Mouse (Mus musculus): Measurements from ENCODE around the gene Alas2.

Gene Alas2

DNA sequence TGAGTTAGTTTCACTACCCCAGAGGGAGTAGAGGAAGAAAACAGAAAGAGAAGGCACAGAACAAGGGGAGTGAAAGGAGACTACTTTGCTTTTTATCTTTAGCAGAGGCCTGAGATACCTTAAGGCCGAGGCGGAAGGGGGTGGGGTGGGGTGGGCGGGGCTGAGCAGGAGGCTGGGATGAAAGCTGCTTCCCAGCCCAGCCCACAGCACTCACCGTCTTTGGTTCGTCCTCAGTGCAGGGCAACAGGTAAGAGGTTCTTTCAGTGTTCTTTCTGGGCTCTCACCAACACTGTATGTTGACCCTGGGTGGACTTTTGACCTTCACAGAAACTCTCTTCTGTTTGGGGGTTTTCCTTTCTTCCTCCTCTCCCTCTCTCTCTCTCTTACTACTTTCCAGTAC is at the start of gene Alas2:
TSS of gene Alas2 (plus strand) at position 137 of the 400 bp plus-strand sequence.
- in situ Hi-C loops (cut with MboI; ENCODE audit: unreplicated experiment in 2 of 2) = no loop called here

DNA sequence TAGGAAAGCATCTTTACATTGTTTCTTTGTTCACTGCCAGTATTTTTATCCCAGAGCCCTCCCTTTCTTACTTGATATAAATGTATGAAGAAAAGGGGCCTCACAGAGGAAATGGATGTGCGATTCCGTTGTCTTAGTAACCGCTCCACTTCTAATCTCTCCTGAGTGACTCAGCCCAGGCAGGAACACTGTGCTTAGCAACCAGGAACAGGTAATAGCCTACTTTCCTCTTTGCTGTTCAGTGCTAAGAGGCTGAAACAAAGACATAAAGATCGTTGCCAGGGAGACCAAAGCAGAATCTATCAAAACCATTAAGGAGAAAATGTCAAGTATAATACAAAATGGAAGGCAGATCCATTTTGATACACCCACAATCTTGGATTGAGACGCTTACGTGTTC is 38.5 kb upstream of the Alas2 start:
- in situ Hi-C loops (cut with MboI; ENCODE audit: unreplicated experiment in 2 of 2) = loop anchor here (10.0 to 25.0 kb wide), 6 partner anchors 304 to 1654 kb away; partner anchors contain the start of gene Maged2 (in 1 of the 2)

DNA sequence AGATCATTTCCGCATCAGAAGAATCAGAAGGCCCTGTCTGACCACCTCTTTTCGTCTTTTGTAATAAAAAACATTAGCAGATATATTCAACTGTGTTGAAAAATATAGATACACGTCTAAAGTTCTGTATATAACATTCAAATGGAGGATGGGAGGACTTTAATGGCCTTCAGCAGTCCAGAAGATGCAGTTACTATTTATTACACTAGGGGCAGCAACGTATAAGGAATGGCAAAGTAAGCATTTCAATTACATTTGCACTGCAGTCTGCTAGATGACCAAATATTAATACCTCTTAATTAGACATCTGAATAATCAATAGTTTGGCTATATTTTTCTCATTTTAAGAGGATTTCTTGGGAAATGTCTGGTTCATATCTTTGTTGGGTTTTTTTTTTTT is 36.5 kb upstream of the Alas2 start:
- in situ Hi-C loops (cut with MboI; ENCODE audit: unreplicated experiment in 2 of 2) = loop anchor here (5.0 to 25.0 kb wide), 7 partner anchors 152 to 1652 kb away; partner anchors contain the start of gene Maged2 (in 1 of the 2)

- in situ Hi-C loops (cut with MboI; ENCODE audit: unreplicated experiment in 2 of 2) = loop anchor here (5.0 to 25.0 kb wide), 7 partner anchors 151 to 1651 kb away; partner anchors contain the start of gene Maged2 (in 1 of the 2)
Measured at GRCm38 (mm10) chrX:150511274-150511673, 35.9 kb upstream of the Alas2 start.

GRCm38 (mm10) chrX:150514127-150514526 is 33.0 kb upstream of the Alas2 start:
- in situ Hi-C loops (cut with MboI; ENCODE audit: unreplicated experiment in 2 of 2) = loop anchor here (5.0 to 25.0 kb wide), 7 partner anchors 148 to 1648 kb away; partner anchors contain the start of gene Maged2 (in 1 of the 2)

DNA sequence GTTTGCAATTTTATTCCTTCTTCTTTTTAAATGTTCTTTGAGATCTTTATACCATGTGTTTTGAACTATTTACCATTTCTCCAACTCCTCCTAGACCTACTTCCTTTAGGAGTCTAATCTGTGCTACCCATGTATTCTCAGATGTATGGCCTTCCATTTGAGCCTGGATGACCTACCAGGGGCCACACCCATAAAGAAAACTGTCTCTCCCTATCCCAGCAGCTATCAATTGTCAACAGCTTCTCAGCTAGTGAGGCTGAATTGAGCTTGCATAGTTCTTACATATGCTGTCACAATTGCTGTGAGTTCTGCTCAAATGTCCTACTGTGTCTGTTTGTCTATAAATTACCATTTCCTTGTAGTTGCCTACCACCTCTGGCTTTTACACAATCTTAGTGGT is 31.2 kb upstream of the Alas2 start:
- in situ Hi-C loops (cut with MboI; ENCODE audit: unreplicated experiment in 2 of 2) = loop anchor here (10.0 to 25.0 kb wide), 6 partner anchors 296 to 1646 kb away; partner anchors contain the start of gene Maged2 (in 1 of the 2)

DNA sequence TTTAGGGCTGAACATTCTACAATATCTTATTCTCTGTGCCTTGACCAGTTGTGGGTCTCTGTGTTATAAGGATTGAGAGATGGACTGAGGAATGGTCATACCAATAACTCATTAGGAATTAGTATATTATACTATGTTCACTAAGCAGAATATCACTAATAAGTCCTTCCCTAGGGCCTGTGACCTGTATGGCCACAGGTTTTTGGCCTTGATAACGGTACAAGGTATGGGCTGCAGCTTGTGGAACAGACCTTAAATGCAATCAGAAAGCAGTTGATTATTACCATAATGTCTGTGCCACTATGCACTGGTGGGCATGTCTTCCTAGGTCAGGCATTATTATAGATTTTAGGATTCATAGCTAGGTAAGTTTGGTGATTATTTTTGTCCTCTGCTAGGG is 30.7 kb upstream of the Alas2 start:
- in situ Hi-C loops (cut with MboI; ENCODE audit: unreplicated experiment in 2 of 2) = loop anchor here (10.0 to 25.0 kb wide), 6 partner anchors 296 to 1646 kb away; partner anchors contain the start of gene Maged2 (in 1 of the 2)

DNA sequence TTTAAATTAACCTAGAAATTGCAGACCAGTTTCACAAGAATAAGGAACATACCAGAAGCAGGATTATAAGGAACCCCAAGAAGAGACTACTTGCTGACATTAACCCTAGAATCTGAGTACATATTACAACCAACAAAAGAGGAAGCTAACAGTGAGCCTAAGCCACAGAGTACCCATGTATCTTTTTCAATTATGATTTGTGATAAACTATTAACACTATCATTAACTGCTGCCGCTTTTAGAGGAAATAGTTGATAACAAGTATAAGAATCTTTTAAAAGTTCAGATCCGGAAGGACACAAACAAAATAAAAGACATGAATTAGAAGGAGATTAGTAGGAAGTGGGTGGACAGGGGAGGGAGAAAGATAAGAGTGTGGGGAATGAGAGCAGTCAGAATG is 7.1 kb upstream of the Alas2 start:
- in situ Hi-C loops (cut with MboI; ENCODE audit: unreplicated experiment in 2 of 2) = no loop called here

DNA sequence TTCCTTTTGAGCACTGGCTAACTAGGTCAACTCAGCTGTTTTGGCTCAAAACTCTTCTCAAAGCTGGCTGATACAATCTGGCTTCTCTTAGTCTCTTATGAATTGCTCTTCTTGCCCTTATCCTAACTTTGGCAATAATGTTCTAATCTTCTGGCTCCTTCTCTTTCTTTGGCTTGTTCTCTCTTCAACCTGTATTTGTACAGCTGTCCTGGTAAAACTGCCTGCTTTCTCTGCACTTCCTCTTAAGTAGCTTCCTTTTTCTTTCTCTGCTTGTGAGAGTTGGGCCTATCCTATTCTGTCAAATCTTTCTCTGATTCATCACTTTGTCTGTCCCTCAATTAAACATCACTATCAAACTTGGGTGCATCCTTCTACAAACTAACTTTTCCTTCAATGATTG is 5.5 kb upstream of the Alas2 start:
- in situ Hi-C loops (cut with MboI; ENCODE audit: unreplicated experiment in 2 of 2) = no loop called here

GRCm38 (mm10) chrX:150549639-150550038 is 2.5 kb downstream of the Alas2 start:
- in situ Hi-C loops (cut with MboI; ENCODE audit: unreplicated experiment in 2 of 2) = no loop called here

GRCm38 (mm10) chrX:150551986-150552385 is 4.8 kb downstream of the Alas2 start:
- in situ Hi-C loops (cut with MboI; ENCODE audit: unreplicated experiment in 2 of 2) = no loop called here

DNA sequence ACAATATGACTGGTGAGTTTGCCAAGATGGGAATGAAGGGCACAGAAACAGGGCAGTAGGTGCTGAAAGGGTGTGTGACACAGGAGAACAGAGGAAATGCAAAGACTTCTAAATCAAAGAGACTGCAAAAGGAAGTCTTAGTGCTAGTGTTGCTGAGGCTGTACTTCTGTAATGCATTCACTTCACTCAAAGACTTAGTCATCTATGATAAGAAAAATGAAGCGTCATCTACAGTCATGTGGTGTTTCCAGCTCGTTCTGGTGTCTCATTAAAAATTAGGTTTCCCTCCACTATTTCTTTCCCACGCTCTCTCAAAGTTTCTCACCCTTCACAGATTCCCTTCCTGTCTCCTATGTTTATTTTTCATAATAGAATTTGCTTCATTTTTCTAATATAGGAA is 6.9 kb downstream of the Alas2 start:
- in situ Hi-C loops (cut with MboI; ENCODE audit: unreplicated experiment in 2 of 2) = no loop called here

DNA sequence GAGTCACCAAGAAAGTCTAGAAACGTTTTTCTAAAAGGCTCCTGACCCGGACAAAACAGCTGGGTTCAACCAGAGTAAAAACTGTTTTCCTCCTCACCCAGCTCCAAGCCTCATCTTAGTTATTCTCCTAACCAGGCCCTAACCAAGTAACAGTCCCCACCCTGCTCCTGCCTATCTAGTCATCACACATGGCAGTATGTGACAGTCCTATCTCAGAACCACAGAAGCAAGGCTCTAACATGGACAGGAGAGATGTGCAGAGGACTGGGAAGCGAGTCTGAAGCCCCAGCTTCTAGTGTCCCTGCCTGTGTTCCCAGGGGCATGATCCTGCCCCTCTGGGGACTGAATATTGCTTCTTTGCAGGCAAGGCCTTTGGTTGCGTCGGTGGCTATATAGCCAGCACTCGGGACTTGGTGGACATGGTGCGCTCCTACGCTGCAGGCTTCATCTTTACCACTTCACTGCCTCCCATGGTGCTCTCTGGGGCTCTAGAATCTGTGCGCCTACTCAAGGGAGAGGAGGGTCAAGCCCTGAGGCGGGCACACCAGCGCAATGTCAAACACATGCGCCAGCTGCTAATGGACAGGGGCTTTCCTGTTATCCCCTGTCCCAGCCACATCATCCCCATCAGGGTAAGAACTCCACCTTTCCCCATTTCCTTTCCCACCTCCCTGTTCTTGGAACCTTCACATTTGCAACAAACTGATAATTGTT is 17.6 kb downstream of the Alas2 start:
- in situ Hi-C loops (cut with MboI; ENCODE audit: unreplicated experiment in 2 of 2) = no loop called here

DNA sequence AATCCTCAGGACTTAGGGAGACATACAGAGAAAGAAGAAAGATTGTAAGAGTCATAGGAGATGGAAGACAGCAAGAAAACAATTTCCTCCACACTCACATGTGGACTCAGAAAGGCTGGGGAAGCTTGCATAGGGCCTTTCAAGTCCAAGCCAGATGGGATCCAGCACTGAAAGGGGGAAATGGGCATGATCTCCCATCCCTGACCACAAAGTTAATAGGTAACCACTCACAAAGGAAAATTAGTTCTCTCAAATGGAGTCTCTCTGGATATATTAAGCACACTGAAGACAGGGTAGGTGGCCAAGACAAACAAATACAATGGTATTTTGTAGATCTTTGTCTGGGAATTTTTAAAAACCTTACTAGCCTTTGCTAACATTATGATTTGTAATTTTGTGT is 34.7 kb downstream of the Alas2 start:
- in situ Hi-C loops (cut with MboI; ENCODE audit: unreplicated experiment in 2 of 2) = loop anchor here (5.0 to 25.0 kb wide), 2 partner anchors 45 to 230 kb away; partner anchors contain the start of gene Maged2 (in 1 of the 2)

- in situ Hi-C loops (cut with MboI; ENCODE audit: unreplicated experiment in 2 of 2) = loop anchor here in 1 of 2 experiments (25.0 kb wide), 1 partner anchor 227 kb away; the partner anchor contains the start of gene Maged2
Measured at GRCm38 (mm10) chrX:150585116-150585515, 37.9 kb downstream of the Alas2 start.

- in situ Hi-C loops (cut with MboI; ENCODE audit: unreplicated experiment in 2 of 2) = loop anchor here in 1 of 2 experiments (25.0 kb wide), 1 partner anchor 224 kb away; the partner anchor contains the start of gene Maged2
Measured at GRCm38 (mm10) chrX:150588023-150588764, 41.0 kb downstream of the Alas2 start, which contains the start of gene Pfkfb1. Gene Pfkfb1 (plus strand): TSS chrX:150588229.

- in situ Hi-C loops (cut with MboI; ENCODE audit: unreplicated experiment in 2 of 2) = loop anchor here in 1 of 2 experiments (25.0 kb wide), 1 partner anchor 223 kb away; the partner anchor contains the start of gene Maged2
Measured at GRCm38 (mm10) chrX:150589696-150590095, 42.5 kb downstream of the Alas2 start, which contains the start of gene Apex2. Gene Apex2 (minus strand): TSS chrX:150589868.

DNA sequence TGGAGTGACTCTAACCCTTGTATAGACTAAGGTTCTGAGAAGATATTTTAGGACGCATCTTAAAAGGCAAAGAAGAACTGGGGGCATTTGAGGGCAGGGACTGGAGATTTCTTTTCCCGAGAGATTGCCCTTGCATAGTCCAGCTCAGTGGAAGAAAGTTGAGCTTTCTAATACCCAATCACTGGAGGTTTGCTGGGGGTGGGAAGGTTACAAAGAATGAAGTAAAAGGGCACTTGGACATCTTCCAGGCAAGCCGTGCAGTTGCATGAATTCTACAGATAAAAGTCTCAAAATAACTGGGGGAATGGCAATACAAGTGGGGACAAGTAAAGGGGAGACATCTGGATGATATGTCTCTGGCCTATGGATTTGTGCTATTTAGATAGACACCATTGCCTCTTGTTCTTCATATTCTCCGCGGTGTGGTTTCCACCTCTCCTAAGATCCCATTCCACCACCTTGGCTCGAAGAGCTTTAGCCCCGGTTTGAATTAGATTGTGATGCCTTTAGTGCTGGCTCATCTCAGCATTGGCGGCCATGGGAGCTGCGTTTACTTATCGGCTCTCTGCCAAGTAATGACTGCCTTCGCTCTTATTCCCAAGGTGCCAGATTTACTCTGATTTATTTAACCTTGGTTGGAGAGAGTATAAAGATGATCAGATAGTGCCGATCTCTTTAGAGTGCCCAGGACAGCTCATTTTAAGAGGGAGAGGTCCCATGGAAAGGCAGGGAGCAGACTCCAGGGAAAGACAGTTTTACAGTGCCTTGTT is 46.3 kb downstream of the Alas2 start:
- in situ Hi-C loops (cut with MboI; ENCODE audit: unreplicated experiment in 2 of 2) = loop anchor here in 1 of 2 experiments (25.0 kb wide), 1 partner anchor 219 kb away; the partner anchor contains the start of gene Maged2

GRCm38 (mm10) chrX:150594176-150594575 is 47.0 kb downstream of the Alas2 start:
- in situ Hi-C loops (cut with MboI; ENCODE audit: unreplicated experiment in 2 of 2) = loop anchor here in 1 of 2 experiments (25.0 kb wide), 1 partner anchor 218 kb away; the partner anchor contains the start of gene Maged2
